Mouse (Mus musculus): Measurements from ENCODE around the gene Fyn.

Fyn gene

DNA sequence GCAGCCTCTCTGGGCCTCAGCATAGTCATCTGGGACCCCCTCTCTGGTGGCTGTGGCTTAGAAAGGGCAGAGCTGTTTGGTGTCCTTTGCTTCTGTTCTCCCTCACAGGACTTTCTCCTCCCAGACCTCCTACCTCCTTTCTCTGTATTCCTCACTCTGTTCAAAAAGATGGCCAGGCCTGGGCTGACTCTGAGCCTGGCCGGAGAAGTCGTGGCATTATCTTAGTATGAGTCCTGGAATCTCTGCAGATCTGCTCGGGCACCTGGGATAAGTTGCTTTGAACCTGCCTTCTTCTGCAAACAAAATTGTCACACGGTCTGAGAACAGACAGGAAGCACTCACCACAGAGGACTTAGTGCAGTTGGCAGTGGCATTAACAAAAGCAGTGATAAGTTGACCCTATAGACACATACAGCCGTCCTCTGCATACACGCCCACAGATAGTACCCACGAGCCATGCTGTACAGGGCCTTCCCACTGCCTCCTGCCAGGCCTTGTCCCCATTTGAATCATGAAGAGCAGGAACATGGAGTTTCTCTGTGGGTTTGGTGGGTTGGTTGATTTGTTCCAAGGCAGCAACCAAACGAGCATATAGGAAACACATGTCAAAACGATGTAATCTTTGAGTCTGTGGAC is 171.5 kb downstream of the Fyn start:
- DNase-seq (ENCODE audit: low spot score) = no peak

DNA sequence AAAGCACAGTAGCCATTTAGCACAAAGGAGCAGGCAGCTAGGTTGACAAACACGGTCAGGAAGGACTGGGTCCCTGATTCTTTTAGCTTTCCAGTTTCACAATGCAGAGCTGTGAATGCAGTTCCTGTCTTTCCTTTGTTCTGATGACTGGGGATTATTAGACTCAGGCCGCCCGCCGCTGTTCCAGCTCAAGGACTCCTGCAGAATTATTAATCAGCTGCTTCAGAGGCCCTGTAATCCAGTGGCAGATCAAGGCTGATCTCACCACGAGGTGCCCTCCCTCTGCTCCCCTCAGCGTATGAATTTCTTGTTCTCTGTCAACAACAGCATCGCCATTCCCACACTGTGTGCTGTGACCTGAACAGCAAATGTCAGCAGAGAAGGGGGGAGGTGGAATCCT is 172.3 kb downstream of the Fyn start:
- no peak for DNase-seq (ENCODE audit: low spot score)

DNA sequence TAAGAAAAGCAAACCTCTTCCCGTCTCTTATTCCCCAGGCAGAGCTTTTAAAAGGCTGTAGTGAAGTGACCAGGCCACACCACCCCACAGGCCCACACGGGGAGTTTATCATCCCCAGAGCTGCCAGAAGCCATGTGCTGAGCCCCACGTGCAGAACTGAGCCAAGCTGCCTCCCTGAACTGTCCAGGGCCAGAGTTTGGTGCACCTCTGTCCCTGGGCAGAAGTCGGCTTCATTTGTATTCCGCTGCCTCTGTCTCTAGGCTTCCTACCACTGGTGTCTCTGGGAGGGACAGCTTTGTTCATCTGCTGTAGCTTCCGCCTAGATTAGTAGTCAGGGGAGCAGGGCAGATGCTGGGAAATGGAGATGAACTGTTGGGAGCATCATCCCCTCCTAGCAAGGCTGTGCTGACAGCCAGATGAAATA is 172.8 kb downstream of the Fyn start:
- no peak for DNase-seq (ENCODE audit: low spot score)

DNA sequence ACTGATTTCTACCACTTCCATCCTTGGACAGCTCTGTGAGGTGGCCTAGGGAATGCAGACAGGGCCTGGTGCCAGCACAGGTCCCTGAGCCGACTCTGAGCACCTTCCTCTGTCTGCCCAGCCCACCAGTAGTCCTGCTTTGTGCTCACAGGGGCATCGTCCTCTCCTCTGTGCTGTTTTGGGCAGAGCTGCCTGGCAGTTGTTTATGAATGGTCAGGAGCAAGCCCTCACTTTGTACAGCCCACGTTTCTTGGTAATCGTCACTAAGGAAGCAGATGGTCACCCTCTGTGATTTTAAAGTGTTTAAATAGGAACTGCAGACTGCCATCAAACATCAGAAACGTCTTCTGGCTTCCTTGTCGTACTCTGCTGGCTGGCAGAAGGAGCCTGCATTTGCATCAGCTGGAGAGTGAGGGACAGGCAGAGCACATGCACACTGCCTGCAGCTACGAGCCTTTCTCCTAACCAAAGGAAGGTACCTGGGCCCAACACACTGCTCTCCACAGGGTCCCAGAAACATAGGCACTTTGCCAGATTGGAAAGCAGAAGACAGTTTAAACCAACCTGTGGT is 173.4 kb downstream of the Fyn start:
- DNase-seq (ENCODE audit: low spot score) = no peak

DNA sequence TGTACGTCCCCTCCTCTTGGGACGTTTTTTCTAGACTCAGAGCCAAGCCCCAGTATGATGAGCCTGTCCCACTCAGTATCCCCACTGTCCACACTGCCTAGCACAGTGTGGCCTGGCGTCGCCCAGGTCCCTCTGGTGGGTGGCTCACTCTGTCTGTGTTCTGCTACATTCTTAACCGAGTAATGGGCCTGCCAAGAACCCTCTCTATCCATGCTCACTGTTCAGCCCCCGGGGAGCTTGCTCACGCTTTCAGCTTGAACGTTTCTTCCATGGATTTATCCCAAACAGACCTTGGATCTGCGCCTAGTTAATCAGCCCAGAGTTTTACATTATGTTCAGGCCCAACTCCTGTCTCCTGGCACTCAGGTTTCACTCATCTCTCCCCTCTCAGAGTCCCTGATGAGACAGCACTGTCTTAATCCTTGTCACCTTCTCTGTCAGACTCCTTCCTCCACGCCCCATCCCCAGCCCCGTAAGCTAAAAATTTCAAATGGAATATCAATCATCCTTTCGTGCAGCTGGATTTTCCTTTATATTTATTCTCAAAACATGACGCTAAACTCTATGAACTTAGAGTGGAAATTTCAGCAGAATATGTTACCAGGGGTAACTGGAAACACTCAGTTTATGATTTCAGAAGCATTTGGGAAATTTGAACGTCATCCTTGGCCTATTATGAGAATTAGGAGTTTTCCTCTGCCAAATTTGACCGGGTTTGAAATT is 174.0 kb downstream of the Fyn start:
- no peak for DNase-seq (ENCODE audit: low spot score)

DNA sequence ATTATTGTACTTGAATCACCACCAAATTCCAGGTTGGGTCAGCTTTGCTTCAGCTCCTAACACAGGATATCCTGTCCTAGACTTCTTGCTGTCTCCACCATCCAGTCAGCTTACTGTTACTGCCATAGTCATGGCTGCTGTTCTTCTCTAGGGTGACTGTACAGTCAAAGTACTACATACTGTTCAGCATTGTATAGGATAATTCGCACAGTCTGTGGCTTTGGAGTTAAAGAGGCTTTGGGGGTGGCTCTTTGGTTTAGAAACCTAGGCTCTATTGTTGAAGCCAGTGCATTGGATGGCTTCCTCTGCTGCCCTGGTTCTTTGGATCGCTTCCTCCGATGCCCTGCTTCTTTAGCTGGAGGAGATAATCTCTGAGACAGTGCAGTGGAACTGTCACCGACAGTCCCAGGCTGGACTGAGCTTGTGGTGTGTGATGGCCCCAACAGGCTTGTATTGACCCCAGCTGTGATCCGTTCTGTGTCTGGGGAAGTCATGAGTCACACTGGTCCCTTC is 174.7 kb downstream of the Fyn start:
- no peak for DNase-seq (ENCODE audit: low spot score)

DNA sequence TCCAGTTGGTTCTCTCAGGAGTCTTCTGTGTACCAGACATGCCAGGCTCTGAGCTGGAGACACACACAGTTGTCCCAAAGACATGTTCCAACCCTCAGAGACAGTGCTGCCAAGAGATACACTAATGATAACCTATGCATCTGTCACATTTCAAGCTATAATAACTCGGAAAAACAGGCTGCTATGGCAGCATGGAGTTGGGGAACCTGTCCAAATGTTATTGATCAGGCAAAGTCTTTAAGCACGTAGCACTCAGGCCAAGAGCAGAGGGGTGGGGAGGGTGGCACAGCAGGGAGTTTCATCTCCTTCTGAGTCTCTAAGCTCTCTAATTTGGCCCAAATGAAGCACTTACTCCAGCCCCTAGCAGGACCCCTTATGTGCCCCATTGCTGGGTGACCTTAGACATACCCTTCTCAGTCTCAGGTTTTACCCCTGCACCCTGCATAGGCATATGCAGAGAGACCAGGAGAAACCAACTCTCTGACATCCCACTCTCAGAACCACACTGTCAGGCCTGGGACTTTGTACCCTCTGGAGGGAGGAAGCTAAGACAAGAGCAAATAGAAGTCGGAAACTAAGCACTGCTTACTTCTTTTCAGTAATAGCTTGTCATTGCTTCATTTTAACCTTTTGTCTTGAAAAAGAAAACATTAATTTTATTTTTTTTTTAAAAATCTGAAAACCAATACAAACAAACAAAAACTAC is 178.9 kb downstream of the Fyn start:
- no peak for DNase-seq (ENCODE audit: low spot score)

DNA sequence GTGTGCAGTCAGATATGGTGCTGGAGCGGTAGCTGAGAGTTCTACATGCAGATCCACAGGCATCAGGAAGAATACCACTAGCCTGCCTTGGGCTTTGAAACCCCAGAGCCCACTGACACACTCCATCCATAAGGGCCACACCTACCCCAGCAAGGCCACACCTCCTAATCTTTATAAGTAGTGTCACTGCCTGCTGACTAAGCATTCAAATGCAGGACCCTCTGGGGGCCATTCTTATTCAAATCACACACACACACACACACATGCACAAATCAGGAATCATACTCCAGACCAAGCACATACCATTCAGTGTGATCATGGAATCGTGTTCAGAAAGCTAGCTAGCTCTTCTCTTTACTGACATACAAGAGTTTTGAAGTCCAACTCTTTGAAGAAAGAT is 182.1 kb downstream of the Fyn start:
- no peak for DNase-seq (ENCODE audit: low spot score)

DNA sequence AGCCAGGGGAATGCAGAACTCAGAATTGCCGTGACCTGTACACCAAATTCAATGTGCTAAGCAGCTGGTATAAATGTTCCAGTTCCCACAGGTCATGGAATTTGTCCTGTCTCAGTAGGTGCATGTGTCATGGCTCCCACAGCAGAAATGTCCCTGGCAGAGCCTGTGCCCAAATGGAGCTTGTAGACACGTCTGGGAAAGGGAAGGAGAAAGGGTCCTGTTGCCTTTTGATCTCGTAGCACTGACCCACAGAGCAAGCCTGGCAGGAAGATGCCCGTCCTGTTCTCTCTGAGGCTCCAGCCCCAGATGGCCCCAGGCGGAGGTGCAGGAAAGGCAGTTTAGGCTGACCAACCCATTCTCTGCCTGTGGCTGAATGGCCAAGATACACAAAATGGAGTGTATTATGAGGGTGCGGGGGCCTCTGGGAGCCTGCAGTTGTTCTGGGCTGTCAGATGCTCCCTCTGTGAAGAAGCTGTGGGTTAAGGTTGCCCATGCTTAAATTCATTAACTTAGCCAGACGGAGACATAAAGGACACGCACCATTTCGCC is 183.1 kb downstream of the Fyn start:
- no peak for DNase-seq (ENCODE audit: low spot score)

DNA sequence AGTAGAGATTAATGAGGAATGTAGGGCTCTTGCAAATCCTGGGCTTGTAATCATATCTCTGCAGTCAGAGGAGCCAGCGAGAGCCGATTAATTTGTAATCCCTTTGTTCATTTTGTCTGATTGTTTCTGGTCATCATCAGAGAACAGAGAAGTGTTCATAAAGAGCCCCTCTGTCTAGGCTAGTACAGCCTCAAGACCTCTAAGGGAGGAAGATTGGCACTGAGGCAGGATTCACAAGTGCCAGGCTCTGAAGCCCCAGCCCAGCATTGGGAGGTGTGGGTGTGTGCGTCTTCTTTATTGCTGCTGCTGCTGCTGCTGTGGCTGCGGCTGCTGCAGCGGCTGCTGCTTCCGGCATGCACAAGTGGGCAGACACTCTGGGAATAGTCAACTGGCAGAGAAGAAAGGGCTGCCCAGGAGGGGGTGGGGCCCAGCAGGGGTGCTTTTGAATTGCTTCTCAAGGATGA is 183.7 kb downstream of the Fyn start:
- no peak for DNase-seq (ENCODE audit: low spot score)

DNA sequence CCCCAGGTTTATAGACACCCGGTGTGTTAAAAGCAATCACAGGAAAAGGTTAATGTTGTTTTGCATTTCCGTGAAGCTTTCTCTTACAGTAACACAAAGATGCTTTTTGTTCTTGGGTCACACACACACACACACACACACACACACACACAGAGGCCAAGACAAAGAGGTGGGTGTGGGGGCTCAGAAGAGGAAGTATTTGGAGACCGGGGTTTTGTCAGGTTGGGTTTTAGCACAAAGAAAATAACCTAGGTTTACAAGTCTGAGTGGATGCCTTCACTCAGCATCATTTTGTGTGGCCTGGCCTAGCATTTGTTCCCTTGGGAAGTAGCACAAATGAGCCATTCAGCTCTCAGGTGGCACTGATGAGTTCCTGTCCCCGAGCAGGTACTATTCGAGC is 184.2 kb downstream of the Fyn start:
- DNase-seq (ENCODE audit: low spot score) = no peak

DNA sequence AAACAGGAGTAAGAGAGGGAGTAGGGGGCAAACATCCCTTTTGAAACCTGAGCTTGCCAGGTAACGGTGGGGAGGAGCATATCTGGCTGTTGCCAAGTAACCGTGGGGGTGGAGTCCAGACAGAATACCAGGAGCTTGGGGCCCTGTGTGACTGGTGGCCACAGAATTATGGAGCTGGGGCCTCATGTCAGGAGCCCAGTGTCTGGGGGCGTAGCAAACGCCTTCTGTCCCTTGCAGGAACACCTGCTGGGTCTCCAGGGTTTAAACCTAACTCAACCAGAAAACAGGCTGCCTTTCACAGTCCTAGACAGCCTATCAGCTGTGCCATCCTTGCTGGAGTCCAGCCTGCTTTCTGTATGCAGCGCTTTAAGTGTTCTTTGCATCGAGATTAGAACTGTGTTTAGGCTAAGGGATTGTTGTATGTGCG is 186.6 kb downstream of the Fyn start:
- no peak for DNase-seq (ENCODE audit: low spot score)

DNA sequence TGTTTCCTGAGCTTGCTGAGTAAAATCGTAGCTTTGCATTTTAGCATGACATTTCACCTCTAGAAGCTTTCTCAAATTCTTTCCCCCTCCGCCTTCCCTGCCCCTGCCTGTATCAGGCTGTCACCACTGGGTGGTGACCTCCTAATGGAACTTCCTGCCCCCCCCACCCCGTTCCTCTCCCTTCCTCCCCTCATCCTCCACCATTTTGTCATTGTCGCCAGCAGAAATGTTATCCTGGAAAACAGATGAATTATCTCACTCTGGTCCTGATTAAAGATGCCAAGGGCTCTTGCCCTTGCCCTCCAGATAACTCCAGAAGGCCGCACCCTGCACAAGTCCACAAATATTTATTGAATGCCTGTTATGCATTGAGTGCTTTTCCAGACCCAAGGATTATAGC is 187.1 kb downstream of the Fyn start:
- DNase-seq (ENCODE audit: low spot score) = no peak

DNA sequence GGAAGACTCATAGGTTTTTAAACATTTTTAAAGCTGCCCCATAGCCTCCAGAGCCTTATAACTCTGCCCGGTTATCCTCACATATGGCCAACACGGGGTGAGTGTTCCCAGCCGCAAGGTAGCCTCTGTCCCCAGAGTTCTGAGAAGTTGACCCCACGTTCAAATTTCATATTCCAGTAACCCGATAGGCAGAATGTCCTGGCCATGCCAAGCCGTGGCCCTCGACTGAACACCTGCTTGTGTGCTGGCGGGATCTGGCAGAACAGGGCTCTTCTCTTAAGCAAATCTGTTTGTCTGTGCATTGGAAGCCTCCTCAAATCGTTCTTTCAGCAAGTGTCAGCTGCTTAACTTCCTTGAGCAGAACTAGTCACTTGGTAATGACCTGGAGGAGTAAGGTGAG is 188.7 kb downstream of the Fyn start:
- no peak for DNase-seq (ENCODE audit: low spot score)

DNA sequence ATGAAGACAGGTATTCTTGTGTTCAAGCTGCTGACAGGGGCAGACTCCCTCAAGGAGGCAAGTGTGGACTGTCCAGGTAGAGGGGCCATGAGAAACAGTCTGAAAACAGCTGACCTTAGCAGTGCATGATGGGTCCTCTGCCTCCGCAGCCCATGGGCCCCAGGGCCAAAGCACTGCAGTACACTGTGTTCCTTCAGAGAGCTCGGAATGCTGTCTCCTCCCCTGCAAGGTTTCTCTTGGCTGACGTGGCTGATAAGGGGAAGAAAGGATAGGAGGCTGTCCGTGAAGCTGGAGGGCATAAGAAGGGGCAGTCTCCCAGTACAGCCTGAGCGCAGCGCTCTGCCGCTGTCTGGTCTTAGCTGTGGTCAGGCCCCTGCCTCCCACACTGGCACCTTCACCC is 189.2 kb downstream of the Fyn start:
- DNase-seq (ENCODE audit: low spot score) = no peak

DNA sequence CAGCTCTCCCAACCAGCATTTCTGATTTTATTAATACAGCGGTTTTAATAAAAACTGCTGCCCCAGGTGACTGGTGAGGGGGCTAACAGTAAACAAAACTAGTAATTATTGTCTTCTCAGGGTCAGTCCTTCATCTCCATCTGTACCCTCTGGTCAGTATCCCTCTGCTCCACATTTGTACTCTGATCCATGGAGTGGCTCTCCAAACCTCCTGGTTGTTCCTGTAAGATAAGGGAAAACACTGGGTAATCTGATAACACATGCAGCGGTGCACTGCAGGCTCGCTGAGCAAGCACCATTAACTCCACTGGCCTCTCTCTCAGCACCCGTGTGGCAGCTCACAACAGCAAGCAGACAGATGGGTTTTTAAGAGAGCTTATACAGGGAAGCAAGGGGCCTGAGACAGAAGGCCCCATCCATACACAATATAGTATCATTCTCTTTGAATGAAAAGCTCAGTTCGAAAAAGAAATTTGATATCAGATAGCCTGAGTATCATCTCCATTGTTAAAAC is 189.9 kb downstream of the Fyn start:
- no peak for DNase-seq (ENCODE audit: low spot score)

DNA sequence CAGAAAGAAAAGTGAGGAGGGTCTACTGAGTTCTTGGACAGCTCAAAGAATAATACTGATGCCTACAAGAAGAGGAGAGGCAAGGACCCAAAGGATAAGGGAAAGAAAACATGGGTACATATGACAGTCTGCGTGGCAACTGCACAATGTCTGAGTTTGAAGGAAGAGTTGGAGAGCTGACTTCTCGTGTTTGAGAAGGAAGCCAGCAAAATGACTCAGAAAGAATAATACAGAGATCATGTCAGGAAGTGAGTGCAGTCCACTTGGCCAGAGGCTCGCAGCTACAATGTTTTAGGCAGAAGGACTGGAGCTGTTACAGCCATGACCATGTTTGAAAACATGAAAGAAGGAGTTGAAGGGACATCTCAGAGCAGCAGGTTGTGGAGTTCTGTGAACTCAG is 190.7 kb downstream of the Fyn start:
- no peak for DNase-seq (ENCODE audit: low spot score)

DNA sequence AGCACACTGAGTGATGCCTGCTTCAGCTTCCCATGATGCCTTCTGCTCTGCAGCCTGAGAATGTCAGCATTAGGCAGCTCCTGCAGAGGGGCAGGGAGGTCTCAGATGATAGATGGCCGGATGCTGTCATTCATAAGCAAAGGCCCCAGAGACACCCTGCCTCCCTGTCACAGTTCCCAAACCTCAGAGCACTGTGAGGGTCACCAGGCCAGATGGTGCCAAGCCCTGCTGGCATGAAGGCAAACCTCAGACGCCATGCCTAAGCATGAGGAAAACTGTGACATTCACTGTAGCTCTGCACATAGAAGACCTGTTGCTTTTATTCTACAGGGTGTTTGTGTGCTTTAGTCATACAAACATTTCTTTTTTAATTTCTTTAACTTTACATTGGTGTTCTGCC is 193.7 kb downstream of the Fyn start:
- no peak for DNase-seq (ENCODE audit: low spot score)

DNA sequence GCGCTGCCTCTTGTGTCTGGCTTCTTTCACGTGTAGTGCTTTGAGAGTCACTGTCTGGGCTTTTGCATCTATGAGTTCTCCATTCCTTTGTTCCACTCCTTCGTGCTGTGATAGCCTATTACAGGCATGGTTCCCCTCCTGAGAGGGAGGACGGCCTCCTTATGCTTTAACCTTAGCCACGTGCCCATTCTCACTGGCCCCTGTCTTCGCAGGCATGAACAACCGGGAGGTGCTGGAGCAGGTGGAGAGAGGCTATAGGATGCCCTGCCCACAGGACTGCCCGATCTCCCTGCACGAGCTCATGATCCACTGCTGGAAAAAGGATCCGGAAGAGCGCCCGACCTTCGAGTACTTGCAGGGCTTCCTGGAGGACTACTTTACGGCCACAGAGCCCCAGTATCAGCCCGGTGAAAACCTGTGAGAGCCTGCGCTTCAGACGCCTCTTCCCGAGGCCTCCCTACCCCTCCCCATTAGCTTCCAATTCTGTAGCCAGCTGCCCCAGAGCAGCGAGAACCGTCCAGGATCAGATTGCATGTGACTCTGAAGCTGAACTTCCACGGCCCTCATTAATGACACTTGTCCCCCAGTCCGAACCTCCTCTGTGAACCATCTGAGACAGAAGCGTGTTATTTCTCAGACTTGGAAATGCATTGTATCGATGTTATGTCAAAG is 195.0 kb downstream of the Fyn start:
- DNase-seq (ENCODE audit: low spot score) = no peak

DNA sequence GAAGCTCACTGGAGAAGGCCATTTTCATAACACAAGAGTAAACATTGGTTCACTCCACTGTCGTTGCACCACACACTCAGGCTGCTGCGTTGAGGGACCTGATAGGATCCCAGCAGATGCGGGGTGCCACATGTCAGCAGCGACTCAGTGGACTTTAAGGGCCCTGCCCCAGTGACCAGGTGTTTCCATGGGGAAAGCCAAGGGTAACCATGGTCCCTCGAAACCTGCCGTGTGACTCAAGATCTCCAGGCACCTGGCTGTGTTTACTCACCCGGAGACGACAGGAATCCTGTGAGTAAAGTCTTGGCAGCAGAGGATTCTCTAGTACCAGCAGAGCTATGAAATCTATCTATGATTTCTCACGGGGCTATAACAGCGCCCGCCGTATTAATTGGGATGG is 198.2 kb downstream of the Fyn start:
- no peak for DNase-seq (ENCODE audit: low spot score)

DNA sequence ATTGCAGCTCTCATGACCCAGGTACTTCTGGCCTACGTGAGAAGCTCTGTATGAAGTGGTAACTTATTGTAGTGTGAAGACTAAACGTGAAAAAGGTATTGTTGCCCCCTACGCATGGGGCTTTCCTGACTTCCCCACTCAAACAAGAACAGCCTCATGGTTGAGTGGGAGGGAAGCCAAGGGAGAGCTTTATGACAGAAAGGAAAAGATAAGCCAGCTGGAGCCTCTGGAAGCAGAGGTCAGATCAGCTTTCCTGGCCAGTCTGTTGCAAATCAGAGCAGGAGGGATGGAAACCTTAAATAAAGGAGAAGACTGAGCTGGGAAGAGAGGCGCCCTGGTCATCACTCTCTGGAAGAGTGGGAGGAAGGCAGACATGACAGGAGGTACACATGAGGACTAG is 200.3 kb downstream of the Fyn start:
- DNase-seq (ENCODE audit: low spot score) = no peak

DNA sequence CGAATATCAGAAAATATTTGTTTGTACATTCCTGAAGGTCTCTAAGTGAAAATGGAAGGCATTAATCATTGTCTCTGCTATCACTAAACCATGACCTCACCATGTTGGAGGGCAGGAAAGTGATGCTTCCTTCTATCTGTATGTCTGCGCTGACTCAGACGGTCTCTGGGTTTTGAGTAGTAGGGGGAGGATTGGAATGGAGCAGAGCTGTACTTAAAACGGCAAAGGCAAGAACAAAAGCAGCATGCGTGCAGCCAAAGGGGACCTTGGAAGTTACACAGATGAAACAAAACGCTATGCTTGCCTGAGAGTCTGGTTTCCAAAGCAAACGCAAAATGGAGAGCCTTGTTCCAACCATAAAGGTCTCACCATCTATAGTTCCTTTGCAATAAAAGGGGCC is 202.4 kb downstream of the Fyn start:
- DNase-seq (ENCODE audit: low spot score) = no peak

Measured in ovary, postnatal 14 days (tissue).